ENCODE assay signal across 8 mouse cellular contexts in the genomic region with DNA sequence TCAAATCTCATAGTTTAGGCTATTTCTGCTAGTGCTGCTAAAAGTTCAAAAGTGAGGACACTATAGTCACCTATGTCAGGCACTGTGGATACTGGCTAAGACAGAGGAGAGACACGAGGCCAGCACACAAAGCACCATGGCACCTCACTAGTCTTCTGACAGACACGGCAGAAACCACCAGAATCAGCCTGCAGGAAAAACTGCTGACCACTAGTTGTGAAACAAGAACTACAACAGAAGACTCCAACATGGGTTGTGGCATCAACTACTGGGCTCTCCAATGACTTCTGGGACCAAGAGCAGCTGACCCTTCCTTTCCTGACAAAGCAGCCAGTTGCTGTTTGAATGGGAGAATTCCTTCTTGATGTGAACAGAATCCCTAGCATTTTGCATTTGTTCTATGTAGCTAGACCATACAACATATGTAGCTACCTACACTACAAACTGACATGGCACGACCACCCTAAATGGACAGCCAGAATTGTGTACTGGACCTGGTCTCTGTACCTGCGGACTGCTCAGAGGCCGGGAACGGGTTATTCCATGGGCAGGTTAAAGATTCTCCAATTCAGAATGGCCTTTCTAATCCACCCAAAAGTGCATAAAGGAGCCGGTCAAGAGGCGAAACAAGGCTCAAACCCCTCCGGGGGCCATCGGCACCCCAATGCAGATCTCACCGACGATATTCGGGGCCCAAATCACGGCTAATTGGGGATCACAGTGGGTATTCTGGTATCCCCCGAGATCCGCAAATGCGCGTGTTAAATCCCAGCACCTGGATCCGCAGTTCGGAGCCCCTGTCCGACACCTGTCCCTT. TPM values are rescaled to one million over a fixed set of nuclear protein-coding genes. Genes with fewer than 3 reads are reported as not detected.
DNase-seq lines count a peak whose midpoint lies in the region; ATAC-seq and TF ChIP-seq lines count a peak whose summit lies in the region.

No protein-coding gene starts in this region.

- peaks cover 10% of the 10 kb centered on the region; the same call in 1 of the 2 replicates for H3K4me1 ChIP-seq in bone marrow, adult 2 months (ENCODE audit: control insufficient read depth, insufficient read depth, low read length)
- peaks cover 51% of the 10 kb centered on the region for H3K4me1 ChIP-seq in heart, postnatal 0 days (ENCODE audit: control insufficient read depth, insufficient read depth)
- peaks cover 41% of the 10 kb centered on the region for H3K4me1 ChIP-seq in limb, embryonic 15.5 days
- H3K4me1 ChIP-seq in neural tube, embryonic 12.5 days: peaks cover 30% of the 10 kb centered on the region

- TF ChIP-seq EP300 in heart, postnatal 0 days (IDR thresholded peaks at IDR 0.05; ENCODE audit: low read depth): no peak

- H3K27me3 ChIP-seq in heart, postnatal 0 days (ENCODE audit: control insufficient read depth, insufficient read depth, low read length): no peaks in the 10 kb centered on the region
- no peaks in the 10 kb centered on the region for H3K27me3 ChIP-seq in limb, embryonic 15.5 days
- no peaks in the 10 kb centered on the region for H3K27me3 ChIP-seq in neural tube, embryonic 12.5 days (replicated peaks)

- intact Hi-C loops in heart, postnatal 36 days (cut with DNase I): loop anchor here (2.0 to 5.0 kb wide), 2 partner anchors 18 to 35 kb away; partner anchors contain the start of genes 2310033P09Rik and Guk1
- intact Hi-C loops in gastrocnemius, postnatal 36 days (cut with DNase I): no loop called here

- peak overlapping the region; percentile 97 for H3K9ac ChIP-seq in heart, postnatal 0 days (replicated peaks; ENCODE audit: low read depth, low read length)
- H3K9ac ChIP-seq in limb, embryonic 15.5 days: peak overlapping the region; percentile 100
- H3K9ac ChIP-seq in neural tube, embryonic 12.5 days: peak overlapping the region; percentile 97

- 0 out of 2 replicates have a peak, but pooled peaks cover 4% of the 10 kb centered on the region for H3K36me3 ChIP-seq in heart, postnatal 0 days (replicated peaks; ENCODE audit: control insufficient read depth, insufficient read depth, low read length)
- no peaks in the 10 kb centered on the region for H3K36me3 ChIP-seq in limb, embryonic 15.5 days
- H3K36me3 ChIP-seq in neural tube, embryonic 12.5 days: peaks cover 4% of the 10 kb centered on the region; the same call in 1 of the 2 replicates

- no peaks in the 10 kb centered on the region for H3K9me3 ChIP-seq in heart, postnatal 0 days (replicated peaks; ENCODE audit: control insufficient read depth, low read length)
- no peaks in the 10 kb centered on the region for H3K9me3 ChIP-seq in limb, embryonic 15.5 days
- no peaks in the 10 kb centered on the region for H3K9me3 ChIP-seq in neural tube, embryonic 12.5 days

- H3K4me2 ChIP-seq in heart, postnatal 0 days (ENCODE audit: low read depth, low read length): peak overlapping the region; percentile 86
- H3K4me2 ChIP-seq in limb, embryonic 15.5 days: peak overlapping the region; percentile 73
- H3K4me2 ChIP-seq in neural tube, embryonic 12.5 days (replicated peaks): peak overlapping the region; percentile 91

- H3K4me3 ChIP-seq in bone marrow, adult 2 months (replicated peaks; ENCODE audit: control insufficient read depth, low read depth, low read length): peak overlapping the region; percentile 85
- peak overlapping the region; percentile 80 for H3K4me3 ChIP-seq in heart, postnatal 0 days (ENCODE audit: low read depth, low read length)
- peak overlapping the region; percentile 100 for H3K4me3 ChIP-seq in limb, embryonic 15.5 days
- H3K4me3 ChIP-seq in neural tube, embryonic 12.5 days: peak overlapping the region; percentile 100

- H3K27ac ChIP-seq in bone marrow, adult 2 months (ENCODE audit: control insufficient read depth, insufficient read depth, low read depth, low read length, poor library complexity): peak overlapping the region; percentile 99
- H3K27ac ChIP-seq in heart, postnatal 0 days (ENCODE audit: low read depth): peak overlapping the region; percentile 98
- peak overlapping the region; percentile 98 for H3K27ac ChIP-seq in limb, embryonic 15.5 days
- peak overlapping the region; percentile 89; the same call in 1 of the 2 replicates for H3K27ac ChIP-seq in neural tube, embryonic 12.5 days

- no peak for TF ChIP-seq POLR2A in bone marrow, adult 2 months (IDR thresholded peaks at IDR 0.05; ENCODE audit: borderline replicate concordance, control insufficient read depth, low read depth, low read length)

- ATAC-seq in heart, postnatal 0 days (ENCODE audit: insufficient read depth, low read depth): no peak
- ATAC-seq in limb, embryonic 15.5 days (ENCODE audit: insufficient number of reproducible peaks, low FRiP score, low TSS enrichment, low read depth): no peak
- ATAC-seq in neural tube, embryonic 12.5 days (ENCODE audit: low FRiP score, low read depth): no peak
- ATAC-seq in erythroid progenitor cell, adult 5-6 weeks (replicated peaks; ENCODE audit: low FRiP score, poor library complexity, severe bottlenecking): no peak

- WGBS in bone marrow, adult 2 months: 1% methylated on average over 21 of the region's 21 CpGs
- WGBS in heart, postnatal 0 days: 2% methylated on average over 21 of the region's 21 CpGs
- WGBS in limb, embryonic 15.5 days: 4% methylated on average over 21 of the region's 21 CpGs
- WGBS in neural tube, embryonic 12.5 days: 6% methylated on average over 21 of the region's 21 CpGs

- TF ChIP-seq CTCF in bone marrow, adult 2 months (IDR thresholded peaks at IDR 0.05; ENCODE audit: control insufficient read depth, insufficient read depth, low read length): no peak
- TF ChIP-seq CTCF in heart, postnatal 0 days (IDR thresholded peaks at IDR 0.05; ENCODE audit: low read depth): no peak

- DNase-seq in heart, adult 18-20 months: peak; percentile 35 to 36
- no peak for DNase-seq in heart, postnatal 36 days
- no peak for DNase-seq in heart, postnatal 0 days (ENCODE audit: low spot score)
- no peak for DNase-seq in gastrocnemius, postnatal 36 days

RNA-seq across cellular contexts. Expression of gene Arf1, which starts 1.1 kb away (rescaled TPM):
- 100 to 1,000 TPM; 261 to 267 TPM for total RNA-seq in heart, adult 18-20 months (2021)
- total RNA-seq in heart, postnatal 36 days (2021): 100 to 1,000 TPM; 257 TPM
- 72.4 and 90.6 TPM in 2 replicates for polyA plus RNA-seq in bone marrow, adult 2 months (2011; ENCODE audit: insufficient read depth, insufficient read length, low replicate concordance, missing spikeins)
- total RNA-seq in heart, postnatal 0 days (2014; rRNA removed; ENCODE audit: low replicate concordance): 336 and 378 TPM in 2 replicates
- polyA plus RNA-seq in heart, postnatal 0 days (2015; fragmentation: Nextera tagmentation; extraction: Ambion mirVana): 533 and 540 TPM in 2 replicates
- polyA plus RNA-seq in limb, embryonic 15.5 days (2015; fragmentation: Nextera tagmentation; extraction: Ambion mirVana): 761 and 780 TPM in 2 replicates
- 623 and 633 TPM in 2 replicates for polyA plus RNA-seq in neural tube, embryonic 12.5 days (2016; fragmentation: Nextera tagmentation; extraction: Ambion mirVana)
- 100 to 1,000 TPM; 192 to 206 TPM for total RNA-seq in gastrocnemius, postnatal 36 days (2021)
- total RNA-seq in erythroid progenitor cell, adult 5-6 weeks (2015; ENCODE audit: low replicate concordance): 118 and 138 TPM in 2 replicates
- total RNA-seq in erythroid progenitor cell, adult 5-6 weeks (2017; ENCODE audit: low replicate concordance): 107 and 109 TPM in 2 replicates

RNA-seq across cellular contexts. Expression of gene 2310033P09Rik, which starts 18.9 kb away (rescaled TPM):
- total RNA-seq in heart, adult 18-20 months (2021): 10 to 100 TPM in 1 of 2 experiments, 1 to 10 TPM in 1; 9.9 to 11.8 TPM
- 1 to 10 TPM; 9.2 to 9.5 TPM for total RNA-seq in heart, postnatal 36 days (2021)
- polyA plus RNA-seq in bone marrow, adult 2 months (2011; ENCODE audit: insufficient read depth, insufficient read length, low replicate concordance, missing spikeins): 19.0 and 32.8 TPM in 2 replicates
- total RNA-seq in heart, postnatal 0 days (2014; rRNA removed; ENCODE audit: low replicate concordance): 1.6 TPM in 1 of 2 replicates, not detected in the other
- 19.9 and 21.4 TPM in 2 replicates for polyA plus RNA-seq in heart, postnatal 0 days (2015; fragmentation: Nextera tagmentation; extraction: Ambion mirVana)
- 25.2 and 29.5 TPM in 2 replicates for polyA plus RNA-seq in limb, embryonic 15.5 days (2015; fragmentation: Nextera tagmentation; extraction: Ambion mirVana)
- 30.1 and 30.5 TPM in 2 replicates for polyA plus RNA-seq in neural tube, embryonic 12.5 days (2016; fragmentation: Nextera tagmentation; extraction: Ambion mirVana)
- 1 to 10 TPM; 2.7 to 3.5 TPM for total RNA-seq in gastrocnemius, postnatal 36 days (2021)
- 12.6 and 13.4 TPM in 2 replicates for total RNA-seq in erythroid progenitor cell, adult 5-6 weeks (2015; ENCODE audit: low replicate concordance)
- total RNA-seq in erythroid progenitor cell, adult 5-6 weeks (2017; ENCODE audit: low replicate concordance): 17.5 and 20.0 TPM in 2 replicates

RNA-seq across cellular contexts. Expression of gene Mrpl55, which starts 24.7 kb away (rescaled TPM):
- 100 to 1,000 TPM; 122 to 133 TPM for total RNA-seq in heart, adult 18-20 months (2021)
- total RNA-seq in heart, postnatal 36 days (2021): 100 to 1,000 TPM; 110 to 125 TPM
- 17.6 and 28.0 TPM in 2 replicates for polyA plus RNA-seq in bone marrow, adult 2 months (2011; ENCODE audit: insufficient read depth, insufficient read length, low replicate concordance, missing spikeins)
- total RNA-seq in heart, postnatal 0 days (2014; rRNA removed; ENCODE audit: low replicate concordance): 174 and 187 TPM in 2 replicates
- polyA plus RNA-seq in heart, postnatal 0 days (2015; fragmentation: Nextera tagmentation; extraction: Ambion mirVana): 196 and 199 TPM in 2 replicates
- 75.7 and 78.9 TPM in 2 replicates for polyA plus RNA-seq in limb, embryonic 15.5 days (2015; fragmentation: Nextera tagmentation; extraction: Ambion mirVana)
- 88.0 and 91.1 TPM in 2 replicates for polyA plus RNA-seq in neural tube, embryonic 12.5 days (2016; fragmentation: Nextera tagmentation; extraction: Ambion mirVana)
- 10 to 100 TPM; 47.5 to 49.6 TPM for total RNA-seq in gastrocnemius, postnatal 36 days (2021)
- 3.4 and 8.6 TPM in 2 replicates for total RNA-seq in erythroid progenitor cell, adult 5-6 weeks (2015; ENCODE audit: low replicate concordance)
- total RNA-seq in erythroid progenitor cell, adult 5-6 weeks (2017; ENCODE audit: low replicate concordance): 18.7 and 49.0 TPM in 2 replicates

RNA-seq across cellular contexts. Expression of gene Guk1, which starts 35.0 kb away (rescaled TPM):
- total RNA-seq in heart, adult 18-20 months (2021): 100 to 1,000 TPM; 108 to 133 TPM
- total RNA-seq in heart, postnatal 36 days (2021): 100 to 1,000 TPM in 1 of 2 experiments, 10 to 100 TPM in 1; 88.3 to 117 TPM
- polyA plus RNA-seq in bone marrow, adult 2 months (2011; ENCODE audit: insufficient read depth, insufficient read length, low replicate concordance, missing spikeins): 40.5 and 53.7 TPM in 2 replicates
- 47.5 and 60.3 TPM in 2 replicates for total RNA-seq in heart, postnatal 0 days (2014; rRNA removed; ENCODE audit: low replicate concordance)
- polyA plus RNA-seq in heart, postnatal 0 days (2015; fragmentation: Nextera tagmentation; extraction: Ambion mirVana): 138 and 146 TPM in 2 replicates
- 122 and 124 TPM in 2 replicates for polyA plus RNA-seq in limb, embryonic 15.5 days (2015; fragmentation: Nextera tagmentation; extraction: Ambion mirVana)
- 111 and 113 TPM in 2 replicates for polyA plus RNA-seq in neural tube, embryonic 12.5 days (2016; fragmentation: Nextera tagmentation; extraction: Ambion mirVana)
- 10 to 100 TPM; 21.2 to 24.7 TPM for total RNA-seq in gastrocnemius, postnatal 36 days (2021)
- total RNA-seq in erythroid progenitor cell, adult 5-6 weeks (2015; ENCODE audit: low replicate concordance): 20.5 and 24.3 TPM in 2 replicates
- total RNA-seq in erythroid progenitor cell, adult 5-6 weeks (2017; ENCODE audit: low replicate concordance): 14.2 and 30.1 TPM in 2 replicates

RNA-seq across cellular contexts. Expression of gene Gjc2, which starts 44.0 kb away (rescaled TPM):
- under 1 TPM; 0.54 to 0.77 TPM for total RNA-seq in heart, adult 18-20 months (2021)
- 1 to 10 TPM in 1 of 2 experiments, under 1 TPM in 1; 0.97 to 1.0 TPM for total RNA-seq in heart, postnatal 36 days (2021)
- not detected in 2 replicates for polyA plus RNA-seq in bone marrow, adult 2 months (2011; ENCODE audit: insufficient read depth, insufficient read length, low replicate concordance, missing spikeins)
- total RNA-seq in heart, postnatal 0 days (2014; rRNA removed; ENCODE audit: low replicate concordance): 0.08 and 0.12 TPM in 2 replicates
- polyA plus RNA-seq in heart, postnatal 0 days (2015; fragmentation: Nextera tagmentation; extraction: Ambion mirVana): 0.63 and 0.75 TPM in 2 replicates
- 0.32 and 0.58 TPM in 2 replicates for polyA plus RNA-seq in limb, embryonic 15.5 days (2015; fragmentation: Nextera tagmentation; extraction: Ambion mirVana)
- 0.23 and 0.39 TPM in 2 replicates for polyA plus RNA-seq in neural tube, embryonic 12.5 days (2016; fragmentation: Nextera tagmentation; extraction: Ambion mirVana)
- total RNA-seq in gastrocnemius, postnatal 36 days (2021): under 1 TPM; 0.23 to 0.42 TPM
- total RNA-seq in erythroid progenitor cell, adult 5-6 weeks (2015; ENCODE audit: low replicate concordance): not detected in 2 replicates
- not detected in 2 replicates for total RNA-seq in erythroid progenitor cell, adult 5-6 weeks (2017; ENCODE audit: low replicate concordance)

Comparison
In these comparisons a context has a peak if more than half of its experiments do, and no peak if none do; other contexts are left out.
1. DNase-seq: peak in heart, adult 18-20 months (2 of 2); none in heart, postnatal 36 days (0 of 2), heart, postnatal 0 days (single experiment) and gastrocnemius, postnatal 36 days (0 of 2).
2. Peak in every context shown above with its lines, with median percentiles within 50 percentile points of each other: H3K27ac ChIP-seq, H3K4me3 ChIP-seq, H3K4me2 ChIP-seq and H3K9ac ChIP-seq.